Mouse (Mus musculus): ENCODE data around the gene Kcnk10. TPM values are rescaled to one million over a fixed set of nuclear protein-coding genes. Genes with fewer than 3 reads are reported as not detected.

The Kcnk10 gene
- polyA plus RNA-seq, 1 experiment from 2014 or later, result 18.6 TPM

- H3K36me3 ChIP-seq (replicated peaks), result peaks cover 9% of the 10 kb centered on the region; the same call in 1 of the 2 replicates
- no peak overlapping the region for H3K4me3 ChIP-seq
- DNase-seq (ENCODE audit: extremely low spot score, low spot score), result no peak
- peak overlapping the region; percentile 68 for H3K27ac ChIP-seq
- H3K4me1 ChIP-seq, result peaks cover 28% of the 10 kb centered on the region
- H3K27me3 ChIP-seq (ENCODE audit: poor library complexity, severe bottlenecking), result no peaks in the 10 kb centered on the region
- WGBS, result 29% methylated on average over 8 of the region's 8 CpGs
- H3K9me3 ChIP-seq, result no peaks in the 10 kb centered on the region
These were observed 100.2 kb downstream of the Kcnk10 start for GRCm38 (mm10) chr12:98477673-98478461.

GRCm38 (mm10) chr12:98471232-98471631 is 106.9 kb downstream of the Kcnk10 start:
- H3K9me3 ChIP-seq, result no peaks in the 10 kb centered on the region
- H3K4me1 ChIP-seq, result no peaks in the 10 kb centered on the region
- no peak overlapping the region for H3K4me3 ChIP-seq
- no peaks in the 10 kb centered on the region; the same call in 1 of the 2 replicates for H3K36me3 ChIP-seq (replicated peaks)
- no peak for DNase-seq (ENCODE audit: extremely low spot score, low spot score)
- 86% methylated on average over 5 of the region's 5 CpGs for WGBS
- no peak overlapping the region for H3K27ac ChIP-seq
- no peaks in the 10 kb centered on the region for H3K27me3 ChIP-seq (ENCODE audit: poor library complexity, severe bottlenecking)

GRCm38 (mm10) chr12:98470097-98470496 is 108.0 kb downstream of the Kcnk10 start:
- H3K27me3 ChIP-seq (ENCODE audit: poor library complexity, severe bottlenecking), result no peaks in the 10 kb centered on the region
- no peaks in the 10 kb centered on the region for H3K4me1 ChIP-seq
- no peaks in the 10 kb centered on the region for H3K9me3 ChIP-seq
- H3K4me3 ChIP-seq, result no peak overlapping the region
- DNase-seq (ENCODE audit: extremely low spot score, low spot score), result no peak
- WGBS, result 88% methylated on average over 3 of the region's 3 CpGs
- no peak overlapping the region for H3K27ac ChIP-seq
- H3K36me3 ChIP-seq (replicated peaks), result no peaks in the 10 kb centered on the region; the same call in 1 of the 2 replicates

- Histone ChIP-seq H3K9me3 (no peaks in the 10 kb centered on the region), H3K4me3 (no peak overlapping the region), H3K4me1 (no peaks in the 10 kb centered on the region), H3K27me3 (ENCODE audit: poor library complexity, severe bottlenecking) (no peaks in the 10 kb centered on the region), H3K36me3 (replicated peaks) (no peaks in the 10 kb centered on the region; the same call in 1 of the 2 replicates), H3K27ac (no peak overlapping the region)
- DNase-seq (ENCODE audit: extremely low spot score, low spot score), result no peak
- 94% methylated on average over 4 of the region's 4 CpGs for WGBS
These were observed 110.3 kb downstream of the Kcnk10 start for GRCm38 (mm10) chr12:98467793-98468192.

- H3K27me3 ChIP-seq (ENCODE audit: poor library complexity, severe bottlenecking), result no peaks in the 10 kb centered on the region
- no peak overlapping the region for H3K4me3 ChIP-seq
- 52% methylated on average over 3 of the region's 3 CpGs for WGBS
- no peaks in the 10 kb centered on the region; the same call in 1 of the 2 replicates for H3K36me3 ChIP-seq (replicated peaks)
- no peaks in the 10 kb centered on the region for H3K9me3 ChIP-seq
- DNase-seq (ENCODE audit: extremely low spot score, low spot score), result peak; percentile 32
- H3K27ac ChIP-seq, result no peak overlapping the region
- no peaks in the 10 kb centered on the region for H3K4me1 ChIP-seq
These were observed 118.2 kb downstream of the Kcnk10 start for GRCm38 (mm10) chr12:98459889-98460288.

- Histone ChIP-seq H3K36me3 (replicated peaks) (no peaks in the 10 kb centered on the region; the same call in 1 of the 2 replicates), H3K27ac (no peak overlapping the region), H3K4me1 (no peaks in the 10 kb centered on the region), H3K27me3 (ENCODE audit: poor library complexity, severe bottlenecking) (no peaks in the 10 kb centered on the region), H3K9me3 (no peaks in the 10 kb centered on the region), H3K4me3 (no peak overlapping the region)
- 94% methylated on average over 4 of the region's 4 CpGs for WGBS
- DNase-seq (ENCODE audit: extremely low spot score, low spot score), result no peak
These were observed 119.2 kb downstream of the Kcnk10 start for GRCm38 (mm10) chr12:98458944-98459343.

- H3K9me3 ChIP-seq, result no peaks in the 10 kb centered on the region
- no peak overlapping the region for H3K27ac ChIP-seq
- no peak for DNase-seq (ENCODE audit: extremely low spot score, low spot score)
- H3K4me1 ChIP-seq, result no peaks in the 10 kb centered on the region
- no peaks in the 10 kb centered on the region for H3K27me3 ChIP-seq (ENCODE audit: poor library complexity, severe bottlenecking)
- 88% methylated on average over 5 of the region's 5 CpGs for WGBS
- H3K4me3 ChIP-seq, result no peak overlapping the region
- peaks cover 3% of the 10 kb centered on the region; the same call in 1 of the 2 replicates for H3K36me3 ChIP-seq (replicated peaks)
These were observed 119.6 kb downstream of the Kcnk10 start for GRCm38 (mm10) chr12:98458516-98458915.

GRCm38 (mm10) chr12:98453161-98453560 is 124.9 kb downstream of the Kcnk10 start:
- Histone ChIP-seq H3K27me3 (ENCODE audit: poor library complexity, severe bottlenecking) (no peaks in the 10 kb centered on the region), H3K36me3 (replicated peaks) (peaks cover 7% of the 10 kb centered on the region; the same call in 1 of the 2 replicates), H3K27ac (no peak overlapping the region), H3K4me1 (0 out of 2 replicates have a peak, but pooled peaks cover 1% of the 10 kb centered on the region), H3K4me3 (no peak overlapping the region), H3K9me3 (no peaks in the 10 kb centered on the region)
- no peak for DNase-seq (ENCODE audit: extremely low spot score, low spot score)
- 91% methylated on average over 17 of the region's 17 CpGs for WGBS

- H3K27me3 ChIP-seq (ENCODE audit: poor library complexity, severe bottlenecking), result no peaks in the 10 kb centered on the region
- no peaks in the 10 kb centered on the region for H3K9me3 ChIP-seq
- DNase-seq (ENCODE audit: extremely low spot score, low spot score), result no peak
- peaks cover 7% of the 10 kb centered on the region; the same call in 1 of the 2 replicates for H3K36me3 ChIP-seq (replicated peaks)
- peaks cover 7% of the 10 kb centered on the region; the same call in 1 of the 2 replicates for H3K4me1 ChIP-seq
- H3K27ac ChIP-seq, result no peak overlapping the region
- H3K4me3 ChIP-seq, result no peak overlapping the region
- WGBS, result 93% methylated on average over 7 of the region's 7 CpGs
These were observed 125.5 kb downstream of the Kcnk10 start for GRCm38 (mm10) chr12:98452646-98453045.

- 84% methylated on average over 5 of the region's 5 CpGs for WGBS
- peaks cover 10% of the 10 kb centered on the region; the same call in 1 of the 2 replicates for H3K4me1 ChIP-seq
- H3K9me3 ChIP-seq, result no peaks in the 10 kb centered on the region
These were observed 132.5 kb downstream of the Kcnk10 start for GRCm38 (mm10) chr12:98445637-98446036.

GRCm38 (mm10) chr12:98444860-98445259 is 133.2 kb downstream of the Kcnk10 start:
- no peak for DNase-seq (ENCODE audit: extremely low spot score, low spot score)
- 91% methylated on average over 5 of the region's 5 CpGs for WGBS
- Histone ChIP-seq H3K4me3 (no peak overlapping the region), H3K4me1 (peaks cover 10% of the 10 kb centered on the region; the same call in 1 of the 2 replicates), H3K9me3 (no peaks in the 10 kb centered on the region), H3K27me3 (ENCODE audit: poor library complexity, severe bottlenecking) (no peaks in the 10 kb centered on the region), H3K36me3 (replicated peaks) (peaks cover 4% of the 10 kb centered on the region; the same call in 1 of the 2 replicates), H3K27ac (no peak overlapping the region)

More at GRCm38 (mm10) chr12:98445637-98446036, 132.5 kb downstream of the Kcnk10 start:
- DNase-seq (ENCODE audit: extremely low spot score, low spot score), result no peak
- Histone ChIP-seq H3K4me3 (no peak overlapping the region), H3K36me3 (replicated peaks) (no peaks in the 10 kb centered on the region; the same call in 1 of the 2 replicates), H3K27me3 (ENCODE audit: poor library complexity, severe bottlenecking) (no peaks in the 10 kb centered on the region), H3K27ac (no peak overlapping the region)

- DNase-seq (ENCODE audit: extremely low spot score, low spot score), result no peak
- peaks cover 10% of the 10 kb centered on the region; the same call in 1 of the 2 replicates for H3K36me3 ChIP-seq (replicated peaks)
- WGBS, result 93% methylated on average over 3 of the region's 3 CpGs
- no peaks in the 10 kb centered on the region for H3K9me3 ChIP-seq
- H3K4me1 ChIP-seq, result peaks cover 10% of the 10 kb centered on the region; the same call in 1 of the 2 replicates
- H3K27ac ChIP-seq, result no peak overlapping the region
- H3K27me3 ChIP-seq (ENCODE audit: poor library complexity, severe bottlenecking), result no peaks in the 10 kb centered on the region
- no peak overlapping the region for H3K4me3 ChIP-seq
These were observed 134.4 kb downstream of the Kcnk10 start for GRCm38 (mm10) chr12:98443754-98444153.

GRCm38 (mm10) chr12:98438080-98438479 is 140.0 kb downstream of the Kcnk10 start:
- Histone ChIP-seq H3K9me3 (no peaks in the 10 kb centered on the region), H3K4me1 (no peaks in the 10 kb centered on the region), H3K36me3 (replicated peaks) (peaks cover 31% of the 10 kb centered on the region), H3K27ac (no peak overlapping the region), H3K4me3 (no peak overlapping the region), H3K27me3 (ENCODE audit: poor library complexity, severe bottlenecking) (no peaks in the 10 kb centered on the region)
- WGBS, result 80% methylated on average over 2 of the region's 2 CpGs
- no peak for DNase-seq (ENCODE audit: extremely low spot score, low spot score)

Measured in forebrain, embryonic 10.5 days (tissue).